Mouse (Mus musculus) small intestine, adult 2 months (tissue): ENCODE data around the gene Agpat4. TPM values are rescaled to one million over a fixed set of nuclear protein-coding genes. Genes with fewer than 3 reads are reported as not detected.

Source experiments
- H3K27ac ChIP-seq: fragments of 200-500 bp; 2 replicates; pipeline ENCODE4 v1.5.1; 2012; ENCODE audit warnings: low read depth, low read length, control low read depth, inconsistent platforms; ENCODE audit not compliant: insufficient read depth
- H3K27me3 ChIP-seq: fragments of 200-500 bp; 2 replicates; pipeline ENCODE4 v1.6.1; 2012; ENCODE audit warnings: mild to moderate bottlenecking, moderate library complexity, low read length, inconsistent platforms; ENCODE audit not compliant: control insufficient read depth, insufficient read depth
- H3K36me3 ChIP-seq: fragments of 200-500 bp; 2 replicates; pipeline ENCODE4 v1.6.1; 2012; ENCODE audit warnings: mild to moderate bottlenecking, low read length, control low read depth, inconsistent platforms; ENCODE audit not compliant: control insufficient read depth, insufficient read depth
- H3K4me1 ChIP-seq: fragments of 200-500 bp; 2 replicates; pipeline ENCODE4 v1.6.1; 2012; ENCODE audit warnings: low read length, inconsistent platforms, mixed read lengths; ENCODE audit not compliant: control insufficient read depth, insufficient read depth, insufficient read length
- H3K4me3 ChIP-seq: fragments of 200-500 bp; 2 replicates; pipeline ENCODE4 v1.5.1; 2012; ENCODE audit warnings: low read depth, mild to moderate bottlenecking, control low read depth, inconsistent platforms, low read length, moderate library complexity
- CTCF ChIP-seq: fragments of 200-500 bp; IDR thresholded peaks from 2 replicates; pipeline ENCODE4 v1.5.1; 2012; ENCODE audit warnings: low read depth, mild to moderate bottlenecking, control low read depth, inconsistent platforms, low read length, moderate library complexity, mixed read lengths; ENCODE audit not compliant: insufficient replicate concordance, insufficient read length; ENCODE audit errors: extremely low read depth
- POLR2A ChIP-seq: fragments of 200-500 bp; IDR thresholded peaks from 2 replicates; pipeline ENCODE4 v1.6.1; 2012; ENCODE audit warnings: low read depth, mild to moderate bottlenecking, control low read depth, inconsistent platforms, low read length, moderate library complexity
- WGBS: fragments of 180-500 bp; shearing (Covaris S2); methylation state at CpG from one replicate; pipeline ENCODE4 v1.1.7; 2018; 5-methylcytosine and 5-hydroxymethylcytosine counted together
- polyA plus RNA-seq: library from polyadenylated mRNA; depleted of rRNA; stranded (reverse); fragments of >200 nt; gene quantifications from 2 replicates; pipeline ENCODE4 v1.2.3, GENCODE M21; 2012; rRNA removed

Agpat4 gene
- 5.9 and 10.3 TPM in 2 replicates for polyA plus RNA-seq

- no peaks in the 10 kb centered on the region for H3K36me3 ChIP-seq
- peak within 1 kb of the TSS; percentile 84 for H3K4me3 ChIP-seq
- peaks cover 7% of the 10 kb centered on the region; the same call in 1 of the 2 replicates for H3K4me1 ChIP-seq
- TF ChIP-seq CTCF (no peak), POLR2A (no peak)
- no peaks in the 10 kb centered on the region for H3K27me3 ChIP-seq
- 0% methylated on average over 13 of the region's 13 CpGs for WGBS
- peak within 1 kb of the TSS; percentile 51 for H3K27ac ChIP-seq
Observed at GRCm38 (mm10) chr17:12118561-12118925, at the start of gene Agpat4. Gene Agpat4 (plus strand): TSS chr17:12118704.

- Histone ChIP-seq H3K4me3 (no peak overlapping the region), H3K4me1 (no peaks in the 10 kb centered on the region; the same call in 1 of the 2 replicates), H3K27me3 (no peaks in the 10 kb centered on the region), H3K36me3 (no peaks in the 10 kb centered on the region), H3K27ac (no peak overlapping the region)
- 81% methylated on average over 2 of the region's 2 CpGs for WGBS
- TF ChIP-seq POLR2A (no peak), CTCF (no peak)
Observed at GRCm38 (mm10) chr17:12076816-12077215, 41.7 kb upstream of the Agpat4 start.

DNA sequence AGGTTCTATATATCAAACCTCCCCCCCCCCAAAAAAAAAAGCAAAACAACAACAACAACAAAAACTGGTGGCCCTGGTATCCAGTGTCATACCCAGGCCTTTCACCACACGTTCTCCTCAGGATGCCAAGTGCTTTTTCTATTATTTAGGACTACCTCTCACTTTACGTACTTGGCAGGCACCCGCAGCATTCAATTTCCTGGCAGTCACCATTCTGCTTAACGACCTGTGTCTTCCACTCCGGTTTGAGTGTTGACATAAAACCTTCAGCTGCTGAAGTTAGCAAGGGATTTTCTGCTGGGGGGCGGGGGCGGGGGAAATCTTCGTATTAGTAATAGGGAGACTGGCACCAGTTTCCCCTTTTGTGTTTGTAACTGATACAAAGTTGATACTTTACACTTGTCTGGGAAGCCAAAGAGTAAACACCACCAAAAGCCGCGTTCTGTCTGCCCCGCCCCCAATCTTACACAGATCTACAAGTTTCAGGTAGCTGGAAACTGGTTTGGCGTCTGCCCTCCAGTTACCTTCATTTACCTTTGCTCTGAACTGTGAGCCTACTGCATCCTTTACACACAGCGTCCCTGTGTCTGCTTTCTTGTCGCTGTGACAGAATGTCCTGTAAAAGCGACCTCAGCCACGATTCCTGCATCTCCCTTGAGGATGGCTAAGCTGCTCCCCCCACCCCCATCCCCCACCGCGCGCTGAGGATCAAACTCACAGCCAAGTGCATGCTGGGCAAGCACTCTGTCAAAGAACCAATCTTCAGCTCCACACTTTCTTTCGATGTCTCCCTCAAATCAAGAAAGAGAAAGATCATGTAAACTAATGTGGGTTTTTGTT, 37.6 kb upstream of the Agpat4 start:
- H3K27ac ChIP-seq: no peak overlapping the region
- TF ChIP-seq CTCF: no peak
- no peak for TF ChIP-seq POLR2A
- 30% methylated on average over 20 of the region's 20 CpGs for WGBS

GRCm38 (mm10) chr17:12082201-12082600, 36.3 kb upstream of the Agpat4 start:
- Histone ChIP-seq H3K4me1 (peaks cover 3% of the 10 kb centered on the region; the same call in 1 of the 2 replicates), H3K27me3 (no peaks in the 10 kb centered on the region), H3K4me3 (no peak overlapping the region), H3K27ac (no peak overlapping the region), H3K36me3 (no peaks in the 10 kb centered on the region)
- WGBS: 92% methylated on average over 5 of the region's 5 CpGs
- no peak for TF ChIP-seq POLR2A
- no peak for TF ChIP-seq CTCF

More for the DNA sequence above, 37.6 kb upstream of the Agpat4 start:
- Histone ChIP-seq H3K27me3 (no peaks in the 10 kb centered on the region), H3K36me3 (no peaks in the 10 kb centered on the region), H3K4me1 (peaks cover under 1% of the 10 kb centered on the region; the same call in 1 of the 2 replicates), H3K4me3 (no peak overlapping the region)

- WGBS: 72% methylated on average over 5 of the region's 5 CpGs
- no peaks in the 10 kb centered on the region for H3K36me3 ChIP-seq
- H3K4me3 ChIP-seq: no peak overlapping the region
- no peaks in the 10 kb centered on the region for H3K27me3 ChIP-seq
- TF ChIP-seq CTCF (no peak), POLR2A (no peak)
- no peak overlapping the region for H3K27ac ChIP-seq
- H3K4me1 ChIP-seq: peaks cover 3% of the 10 kb centered on the region; the same call in 1 of the 2 replicates
Observed at GRCm38 (mm10) chr17:12090261-12090927, 28.1 kb upstream of the Agpat4 start.

GRCm38 (mm10) chr17:12092901-12093564, 25.5 kb upstream of the Agpat4 start:
- TF ChIP-seq POLR2A: no peak
- Histone ChIP-seq H3K4me1 (no peaks in the 10 kb centered on the region), H3K27me3 (no peaks in the 10 kb centered on the region), H3K4me3 (no peak overlapping the region), H3K36me3 (no peaks in the 10 kb centered on the region), H3K27ac (no peak overlapping the region)
- 81% methylated on average over 6 of the region's 6 CpGs for WGBS

GRCm38 (mm10) chr17:12094016-12094415, 24.5 kb upstream of the Agpat4 start:
- TF ChIP-seq POLR2A (no peak), CTCF (no peak)
- H3K27me3 ChIP-seq: no peaks in the 10 kb centered on the region
- WGBS: 97% methylated on average over 1 of the region's 1 CpGs

More at GRCm38 (mm10) chr17:12094016-12094415, 24.5 kb upstream of the Agpat4 start:
- Histone ChIP-seq H3K27ac (no peak overlapping the region), H3K4me1 (no peaks in the 10 kb centered on the region), H3K4me3 (no peak overlapping the region), H3K36me3 (no peaks in the 10 kb centered on the region)
